Mouse (Mus musculus) limb, embryonic 13.5 days (tissue): ENCODE measurements around the gene Tgm2. TPM values are rescaled to one million over a fixed set of nuclear protein-coding genes. Genes with fewer than 3 reads are reported as not detected.

Experiments
- ATAC-seq: fragments of 200-750 bp; cut with Nextera tagmentation; 2 replicates; pipeline ENCODE4 v1.8.0; 2017; ENCODE audit warnings: low read depth, moderate number of reproducible peaks, moderate TSS enrichment; ENCODE audit not compliant: low FRiP score
- H3K27ac ChIP-seq: fragments of 300-500 bp; sonication (generic); 2 replicates; pipeline ENCODE4 v1.5.1; 2015; ENCODE audit warnings: inconsistent platforms, mild to moderate bottlenecking, moderate library complexity
- H3K27me3 ChIP-seq: fragments of 300-500 bp; sonication (generic); 2 replicates; pipeline ENCODE4 v1.6.1; 2015; ENCODE audit warnings: mild to moderate bottlenecking, inconsistent platforms
- H3K36me3 ChIP-seq: fragments of 300-500 bp; sonication (generic); 2 replicates; pipeline ENCODE4 v1.6.1; 2015; ENCODE audit warnings: inconsistent platforms, mild to moderate bottlenecking, moderate library complexity
- H3K4me1 ChIP-seq: fragments of 300-500 bp; sonication (generic); 2 replicates; pipeline ENCODE4 v1.6.1; 2015; ENCODE audit warnings: inconsistent platforms
- H3K4me2 ChIP-seq: fragments of 300-500 bp; sonication (generic); replicated peaks from 2 replicates; pipeline ENCODE4 v1.6.1; 2015; ENCODE audit warnings: inconsistent platforms, mild to moderate bottlenecking, moderate library complexity
- H3K4me3 ChIP-seq: fragments of 300-500 bp; sonication (generic); 2 replicates; pipeline ENCODE4 v1.5.1; 2015; ENCODE audit warnings: moderate library complexity, mild to moderate bottlenecking, inconsistent platforms
- H3K9ac ChIP-seq: fragments of 300-500 bp; sonication (generic); 2 replicates; pipeline ENCODE4 v1.6.1; 2015; ENCODE audit warnings: mild to moderate bottlenecking, inconsistent platforms
- H3K9me3 ChIP-seq: fragments of 300-500 bp; sonication (generic); 2 replicates; pipeline ENCODE4 v1.6.1; 2016; ENCODE audit warnings: inconsistent platforms
- WGBS: fragments of 180-500 bp; shearing (Covaris S2); methylation state at CpG from one replicate; pipeline ENCODE4 v1.1.7; 2015; 5-methylcytosine and 5-hydroxymethylcytosine counted together
- polyA plus RNA-seq: library from polyadenylated mRNA; unstranded; fragments of >200 nt; fragmentation: Nextera tagmentation; extraction: Ambion mirVana; gene quantifications from 2 replicates; pipeline ENCODE4 v1.2.1, GENCODE M21; 2015

The Tgm2 gene
- polyA plus RNA-seq, 1 experiment from 2014 or later, result 7.5 TPM

GRCm38 (mm10) chr2:158146971-158147370 is 735 bp upstream of the Tgm2 start:
- H3K27ac ChIP-seq, result no peak overlapping the region
- WGBS, result 83% methylated on average over 8 of the region's 8 CpGs
- H3K9me3 ChIP-seq, result no peaks in the 10 kb centered on the region
- no peak overlapping the region for H3K4me3 ChIP-seq
- H3K36me3 ChIP-seq, result no peaks in the 10 kb centered on the region
- H3K9ac ChIP-seq, result no peak overlapping the region
- no peak for ATAC-seq
- no peak overlapping the region for H3K4me2 ChIP-seq
- peaks cover 30% of the 10 kb centered on the region for H3K27me3 ChIP-seq
- peaks cover 17% of the 10 kb centered on the region for H3K4me1 ChIP-seq

- Histone ChIP-seq H3K4me1 (peaks cover 22% of the 10 kb centered on the region), H3K9ac (peak overlapping the region; percentile 62), H3K36me3 (no peaks in the 10 kb centered on the region), H3K27me3 (peaks cover 30% of the 10 kb centered on the region), H3K9me3 (no peaks in the 10 kb centered on the region), H3K4me2 (peak overlapping the region; percentile 74), H3K27ac (no peak overlapping the region), H3K4me3 (peak overlapping the region; percentile 44)
- WGBS, result 66% methylated on average over 5 of the region's 5 CpGs
- ATAC-seq, result no peak
Measured at GRCm38 (mm10) chr2:158145528-158146065, 639 bp downstream of the Tgm2 start.

- Histone ChIP-seq H3K27me3 (peaks cover 30% of the 10 kb centered on the region), H3K4me2 (peak overlapping the region; percentile 74), H3K9me3 (no peaks in the 10 kb centered on the region), H3K9ac (no peak overlapping the region), H3K27ac (no peak overlapping the region), H3K4me1 (peaks cover 29% of the 10 kb centered on the region), H3K4me3 (no peak overlapping the region), H3K36me3 (no peaks in the 10 kb centered on the region)
- WGBS, result 83% methylated on average over 6 of the region's 6 CpGs
- ATAC-seq, result no peak
Measured at GRCm38 (mm10) chr2:158144750-158145527, 1.3 kb downstream of the Tgm2 start.

- no peaks in the 10 kb centered on the region for H3K9me3 ChIP-seq
- no peak overlapping the region for H3K27ac ChIP-seq
- no peak for ATAC-seq
- no peak overlapping the region for H3K4me2 ChIP-seq
- H3K27me3 ChIP-seq, result peaks cover 30% of the 10 kb centered on the region
- 55% methylated on average over 8 of the region's 8 CpGs for WGBS
- H3K36me3 ChIP-seq, result no peaks in the 10 kb centered on the region
- H3K4me3 ChIP-seq, result no peak overlapping the region
- peaks cover 36% of the 10 kb centered on the region for H3K4me1 ChIP-seq
- no peak overlapping the region for H3K9ac ChIP-seq
Measured at GRCm38 (mm10) chr2:158144263-158144662, 2.0 kb downstream of the Tgm2 start.

- ATAC-seq, result no peak
- H3K36me3 ChIP-seq, result no peaks in the 10 kb centered on the region
- no peak overlapping the region for H3K9ac ChIP-seq
- H3K4me2 ChIP-seq, result no peak overlapping the region
- 55% methylated on average over 3 of the region's 3 CpGs for WGBS
- H3K27me3 ChIP-seq, result peaks cover 30% of the 10 kb centered on the region
- no peaks in the 10 kb centered on the region for H3K9me3 ChIP-seq
- no peak overlapping the region for H3K27ac ChIP-seq
- no peak overlapping the region for H3K4me3 ChIP-seq
- peaks cover 38% of the 10 kb centered on the region for H3K4me1 ChIP-seq
Measured at GRCm38 (mm10) chr2:158143816-158144215, 2.4 kb downstream of the Tgm2 start.

DNA sequence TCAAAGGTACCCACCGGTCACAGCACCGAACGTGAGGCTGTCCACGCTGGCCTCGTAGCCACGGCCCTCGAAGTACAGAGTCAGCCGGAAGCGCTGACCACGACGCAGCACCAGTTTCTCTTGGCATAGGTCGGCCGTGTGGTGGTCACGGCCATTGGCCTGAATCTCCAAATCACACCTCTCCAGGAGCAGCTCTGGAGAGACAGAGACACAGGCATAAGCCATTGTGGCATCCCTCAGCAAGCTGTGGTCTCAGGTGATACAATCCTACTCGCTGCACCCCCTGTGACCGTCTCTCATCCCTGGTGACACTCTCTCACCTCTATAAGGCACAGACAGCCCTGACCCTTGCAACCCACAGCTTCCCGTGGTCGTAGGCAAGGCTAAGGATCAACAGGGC is 3.3 kb downstream of the Tgm2 start:
- H3K27me3 ChIP-seq, result peaks cover 30% of the 10 kb centered on the region
- H3K9me3 ChIP-seq, result no peaks in the 10 kb centered on the region
- H3K4me3 ChIP-seq, result no peak overlapping the region
- ATAC-seq, result no peak
- H3K4me1 ChIP-seq, result peaks cover 38% of the 10 kb centered on the region
- 77% methylated on average over 18 of the region's 18 CpGs for WGBS
- H3K9ac ChIP-seq, result no peak overlapping the region
- H3K27ac ChIP-seq, result no peak overlapping the region
- no peaks in the 10 kb centered on the region for H3K36me3 ChIP-seq
- no peak overlapping the region for H3K4me2 ChIP-seq

DNA sequence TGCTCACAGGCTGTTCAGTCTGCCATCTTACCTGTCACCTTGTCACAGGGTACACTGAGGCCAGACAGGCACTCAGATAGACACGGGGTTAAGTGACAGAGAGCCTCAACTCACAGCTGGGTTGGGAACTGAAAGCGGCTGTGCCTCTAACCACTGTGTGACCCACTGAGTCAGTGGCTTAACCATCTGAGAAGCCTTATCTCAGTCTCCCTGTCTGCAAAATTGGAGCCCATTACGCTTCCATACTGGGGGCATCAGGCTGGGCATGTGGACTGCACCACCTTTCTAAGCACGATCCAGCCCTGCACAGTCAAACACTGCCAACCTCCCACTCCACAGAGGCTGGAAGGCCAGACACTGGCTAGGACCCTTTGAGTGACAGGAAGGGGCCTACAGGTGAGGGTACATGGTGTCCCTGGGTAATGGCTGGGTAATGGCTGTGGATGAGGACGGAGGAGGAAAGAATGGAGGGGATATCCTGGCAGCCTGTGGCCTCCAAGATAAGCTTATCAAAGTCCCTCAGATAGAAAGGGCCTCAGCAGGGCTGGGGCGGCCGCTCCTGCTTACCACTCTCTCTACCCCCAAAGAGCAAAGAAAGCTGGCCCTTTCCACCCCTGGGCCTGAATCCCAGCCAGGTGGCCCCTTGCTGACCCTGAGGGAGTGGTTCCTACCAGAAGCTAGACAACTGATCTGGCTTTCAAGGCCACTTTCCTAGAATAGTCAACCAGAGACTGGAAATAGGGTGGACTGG is 4.4 kb downstream of the Tgm2 start:
- Histone ChIP-seq H3K4me1 (peaks cover 42% of the 10 kb centered on the region), H3K9me3 (no peaks in the 10 kb centered on the region), H3K27ac (no peak overlapping the region), H3K4me3 (no peak overlapping the region), H3K36me3 (no peaks in the 10 kb centered on the region), H3K4me2 (no peak overlapping the region), H3K9ac (no peak overlapping the region), H3K27me3 (peaks cover 25% of the 10 kb centered on the region)
- 85% methylated on average over 7 of the region's 7 CpGs for WGBS
- ATAC-seq, result no peak

DNA sequence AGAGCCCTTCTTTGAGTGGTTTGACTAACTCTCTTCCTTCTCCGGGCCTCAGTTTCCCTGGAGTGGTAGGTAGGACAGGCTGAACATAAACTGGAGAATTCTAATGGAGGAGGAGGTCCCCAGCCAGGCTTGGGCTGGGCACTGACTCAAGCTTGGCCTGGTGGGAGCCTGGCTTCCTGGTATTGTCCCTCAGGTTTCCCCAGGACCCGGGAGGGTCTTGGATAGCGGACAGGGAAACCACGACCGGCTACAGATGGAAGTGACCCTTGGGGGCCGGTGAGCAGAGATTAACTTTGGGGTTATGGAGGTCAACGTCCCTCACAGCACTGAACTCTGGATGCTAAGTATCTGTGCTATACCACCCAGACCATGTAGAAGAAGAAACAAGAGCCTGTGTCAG is 5.0 kb downstream of the Tgm2 start:
- H3K9me3 ChIP-seq, result no peaks in the 10 kb centered on the region
- no peak overlapping the region for H3K4me2 ChIP-seq
- H3K4me3 ChIP-seq, result no peak overlapping the region
- no peak overlapping the region for H3K9ac ChIP-seq
- 75% methylated on average over 7 of the region's 7 CpGs for WGBS
- no peak overlapping the region for H3K27ac ChIP-seq
- peaks cover 21% of the 10 kb centered on the region for H3K27me3 ChIP-seq
- H3K36me3 ChIP-seq, result no peaks in the 10 kb centered on the region
- no peak for ATAC-seq
- peaks cover 43% of the 10 kb centered on the region for H3K4me1 ChIP-seq

DNA sequence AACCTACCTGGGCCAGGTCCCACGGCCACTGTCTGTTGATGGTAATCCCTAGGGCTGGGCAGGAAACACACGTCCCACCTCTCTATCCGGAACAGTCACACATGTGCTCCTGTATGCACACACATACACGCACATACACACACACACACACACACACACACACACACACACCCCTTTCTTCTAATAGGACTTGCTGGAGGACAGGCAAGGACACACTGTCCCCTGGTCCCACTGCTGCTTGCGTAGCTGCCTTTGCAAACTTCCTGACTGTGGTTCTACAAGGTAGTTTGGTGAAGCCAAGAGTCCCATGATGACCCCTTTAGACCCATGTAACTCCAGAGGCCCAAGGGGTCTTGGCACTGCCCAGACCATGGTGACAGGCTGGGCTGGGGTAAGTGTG is 5.6 kb downstream of the Tgm2 start:
- Histone ChIP-seq H3K27me3 (peaks cover 15% of the 10 kb centered on the region), H3K4me3 (no peak overlapping the region), H3K9ac (no peak overlapping the region), H3K27ac (no peak overlapping the region; the same call in 1 of the 2 replicates), H3K4me1 (peaks cover 41% of the 10 kb centered on the region), H3K9me3 (no peaks in the 10 kb centered on the region), H3K36me3 (no peaks in the 10 kb centered on the region), H3K4me2 (no peak overlapping the region)
- no peak for ATAC-seq
- 86% methylated on average over 5 of the region's 5 CpGs for WGBS

GRCm38 (mm10) chr2:158139628-158140027 is 6.6 kb downstream of the Tgm2 start:
- Histone ChIP-seq H3K9ac (0 out of 2 replicates have a peak overlapping the region, but pooled peaks have one; percentile 9), H3K4me2 (no peak overlapping the region), H3K9me3 (no peaks in the 10 kb centered on the region), H3K4me1 (peaks cover 40% of the 10 kb centered on the region), H3K27ac (peak overlapping the region; percentile 59; the same call in 1 of the 2 replicates), H3K27me3 (0 out of 2 replicates have a peak, but pooled peaks cover 6% of the 10 kb centered on the region), H3K4me3 (no peak overlapping the region), H3K36me3 (no peaks in the 10 kb centered on the region)
- WGBS, result 38% methylated on average over 7 of the region's 7 CpGs
- peak; percentile 77 for ATAC-seq

DNA sequence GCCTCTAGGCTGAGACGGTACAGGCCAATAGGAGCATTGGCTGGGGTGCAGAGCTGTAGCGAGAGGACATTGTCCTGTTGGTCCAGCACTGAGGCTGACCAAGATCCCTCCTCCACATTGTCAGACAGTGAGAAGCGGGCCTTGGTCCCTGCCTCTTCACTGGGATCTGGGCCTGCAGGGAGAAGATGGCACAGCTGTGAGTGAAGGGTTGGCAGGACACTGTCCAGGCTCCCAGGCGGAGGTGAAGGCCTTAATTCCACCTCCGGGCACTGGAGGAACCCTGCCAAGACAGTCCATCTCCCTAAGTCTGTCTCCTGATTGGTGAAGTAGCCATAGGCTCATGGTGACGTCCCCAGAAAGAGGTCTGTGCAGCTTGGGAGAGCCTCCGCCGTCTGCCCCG is 7.5 kb downstream of the Tgm2 start:
- no peak for ATAC-seq
- no peak overlapping the region for H3K4me2 ChIP-seq
- 90% methylated on average over 9 of the region's 9 CpGs for WGBS
- H3K4me1 ChIP-seq, result peaks cover 40% of the 10 kb centered on the region
- no peak overlapping the region for H3K9ac ChIP-seq
- no peaks in the 10 kb centered on the region for H3K36me3 ChIP-seq
- 0 out of 2 replicates have a peak, but pooled peaks cover 3% of the 10 kb centered on the region for H3K27me3 ChIP-seq
- H3K4me3 ChIP-seq, result no peak overlapping the region
- no peaks in the 10 kb centered on the region for H3K9me3 ChIP-seq
- no peak overlapping the region for H3K27ac ChIP-seq

DNA sequence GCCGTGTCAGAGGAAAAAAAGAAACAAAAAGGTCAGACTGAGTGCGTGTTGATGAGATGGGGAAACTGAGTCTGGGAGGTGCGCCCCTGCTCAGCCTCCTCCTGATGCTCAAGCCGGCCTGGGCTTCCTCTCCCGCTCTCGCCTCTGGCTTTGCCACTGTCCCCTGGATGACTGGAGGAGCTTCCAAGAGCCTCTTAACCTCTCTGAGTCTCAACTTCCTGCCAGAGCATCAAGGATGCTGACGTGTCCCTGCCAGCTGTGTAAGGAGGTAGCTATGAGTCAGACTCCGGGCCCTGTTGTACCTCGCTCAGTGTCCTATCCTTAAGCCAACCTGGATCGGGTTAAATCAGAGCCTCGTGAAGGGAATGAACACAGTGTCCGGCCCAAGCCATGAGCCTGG is 8.5 kb downstream of the Tgm2 start:
- peaks cover 33% of the 10 kb centered on the region for H3K4me1 ChIP-seq

More for the DNA sequence above, 8.5 kb downstream of the Tgm2 start:
- Histone ChIP-seq H3K36me3 (no peaks in the 10 kb centered on the region), H3K9ac (no peak overlapping the region), H3K27ac (no peak overlapping the region), H3K4me2 (no peak overlapping the region), H3K9me3 (no peaks in the 10 kb centered on the region), H3K4me3 (no peak overlapping the region), H3K27me3 (0 out of 2 replicates have a peak, but pooled peaks cover 3% of the 10 kb centered on the region)
- no peak for ATAC-seq
- 83% methylated on average over 12 of the region's 12 CpGs for WGBS
